Mouse (Mus musculus) left cerebral cortex, postnatal 10 days (tissue): Measurements from ENCODE around the gene Smc3. TPM values are rescaled to one million over a fixed set of nuclear protein-coding genes. Genes with fewer than 3 reads are reported as not detected.
"Not testable (repeated sequence)": the region's sequence is repeated elsewhere in the genome, so short reads cannot be mapped to it uniquely, and the experiment has no call there.

Experiments used
- DNase-seq, 2 experiments: peaks; one replicate each; pipeline ENCODE4 v3.0.0; 2021 to 2022; ENCODE audit warnings: low spot score in 2 of 2, mixed read lengths in 1 of 2; ENCODE audit errors: extremely low spot score in 1 of 2
- intact Hi-C: fragments of 180-260 bp; cut with DNase I; formaldehyde crosslinking; loops from one replicate; pipeline ENCODE4 v1.15.1; 2025
- total RNA-seq, 2 experiments: library from RNA; stranded (reverse); gene quantifications; 2 replicates each; pipeline ENCODE4 v1.2.3; 2021

Gene Smc3
- total RNA-seq, 2 experiments from 2014 or later, result 33.9 to 36.3 TPM

GRCm38 (mm10) chr19:53574546-53574945 lies 25.7 kb upstream of the Smc3 start:
- intact Hi-C loops, result no loop called here
- no peak for DNase-seq

- DNase-seq, result no peak
- intact Hi-C loops, result loop anchor here (5.0 kb wide), 1 partner anchor 163 kb away; no protein-coding TSS in a partner anchor
These were observed 24.7 kb upstream of the Smc3 start for GRCm38 (mm10) chr19:53575296-53576010.

GRCm38 (mm10) chr19:53576061-53576460 lies 24.1 kb upstream of the Smc3 start:
- no peak for DNase-seq
- intact Hi-C loops, result loop anchor here (5.0 kb wide), 1 partner anchor 164 kb away; no protein-coding TSS in a partner anchor

GRCm38 (mm10) chr19:53577025-53577800 lies 23.0 kb upstream of the Smc3 start:
- intact Hi-C loops, result loop anchor here (5.0 kb wide), 1 partner anchor 165 kb away; no protein-coding TSS in a partner anchor
- DNase-seq, result no peak

- intact Hi-C loops, result loop anchor here (1.0 to 5.0 kb wide), 2 partner anchors 166 to 184 kb away; no protein-coding TSS in a partner anchor
- DNase-seq, result peak; percentile 50 to 66
These were observed 21.5 kb upstream of the Smc3 start for GRCm38 (mm10) chr19:53578597-53579252.

- intact Hi-C loops, DNase-seq: not testable (repeated sequence)
These were observed 19.9 kb upstream of the Smc3 start for GRCm38 (mm10) chr19:53580271-53580670.

GRCm38 (mm10) chr19:53587686-53588085 lies 12.5 kb upstream of the Smc3 start:
- intact Hi-C loops, DNase-seq: not testable (repeated sequence)

GRCm38 (mm10) chr19:53588968-53589367 lies 11.2 kb upstream of the Smc3 start, which contains the start of gene Nutf2-ps1:
Gene Nutf2-ps1, minus strand, starts transcription at chr19:53589068.
- intact Hi-C loops, DNase-seq: not testable (repeated sequence)

- no peak for DNase-seq
- intact Hi-C loops, result no loop called here
These were observed 3.3 kb upstream of the Smc3 start for GRCm38 (mm10) chr19:53596723-53597474.

- peak; percentile 36 to 85 for DNase-seq
- intact Hi-C loops, result no loop called here
These were observed 558 bp downstream of the Smc3 start for GRCm38 (mm10) chr19:53600549-53601362.

- DNase-seq, result no peak
- intact Hi-C loops, result no loop called here
These were observed 1.1 kb downstream of the Smc3 start for GRCm38 (mm10) chr19:53601363-53601655.

GRCm38 (mm10) chr19:53608921-53609320 lies 8.7 kb downstream of the Smc3 start:
- DNase-seq, result no peak
- intact Hi-C loops, result no loop called here

- intact Hi-C loops, result no loop called here
- no peak for DNase-seq
These were observed 21.5 kb downstream of the Smc3 start for GRCm38 (mm10) chr19:53621681-53622080.

- intact Hi-C loops, result loop anchor here (10.0 kb wide), 1 partner anchor 1437 kb away; no protein-coding TSS in a partner anchor
- DNase-seq, result no peak
These were observed 37.8 kb downstream of the Smc3 start for GRCm38 (mm10) chr19:53638041-53638440.

GRCm38 (mm10) chr19:53638727-53639126 lies 38.5 kb downstream of the Smc3 start:
- intact Hi-C loops, result loop anchor here (10.0 kb wide), 1 partner anchor 1436 kb away; no protein-coding TSS in a partner anchor
- DNase-seq, result no peak

- no peak for DNase-seq
- intact Hi-C loops, result loop anchor here (10.0 kb wide), 1 partner anchor 261 kb away; no protein-coding TSS in a partner anchor
These were observed 43.9 kb downstream of the Smc3 start for GRCm38 (mm10) chr19:53644020-53644595.

- intact Hi-C loops, result loop anchor here (5.0 to 10.0 kb wide), 2 partner anchors 258 to 280 kb away; no protein-coding TSS in a partner anchor
- DNase-seq, result no peak
These were observed 47.1 kb downstream of the Smc3 start for GRCm38 (mm10) chr19:53647301-53647700.
